Mouse (Mus musculus) skeletal muscle tissue, adult 2 months (tissue): ENCODE measurements at regions not wholly inside any gene's neighbourhood (a gene's known extent, or its start where the extent isn't known, plus 50 kb on each side); places are given as distances from the start of the nearest gene placed in this dataset.
A peak's percentile ranks its signal among the peaks of the same experiment; 100 is the strongest.

Source experiments
- DNase-seq: peaks from one replicate; pipeline ENCODE4 v3.0.0-alpha.2; 2012; ENCODE audit warnings: low read depth, low spot score

- DNase-seq = no peak
Measured at GRCm38 (mm10) chr12:25905614-25906013, 509.4 kb downstream of the Rnf144a start.

DNA sequence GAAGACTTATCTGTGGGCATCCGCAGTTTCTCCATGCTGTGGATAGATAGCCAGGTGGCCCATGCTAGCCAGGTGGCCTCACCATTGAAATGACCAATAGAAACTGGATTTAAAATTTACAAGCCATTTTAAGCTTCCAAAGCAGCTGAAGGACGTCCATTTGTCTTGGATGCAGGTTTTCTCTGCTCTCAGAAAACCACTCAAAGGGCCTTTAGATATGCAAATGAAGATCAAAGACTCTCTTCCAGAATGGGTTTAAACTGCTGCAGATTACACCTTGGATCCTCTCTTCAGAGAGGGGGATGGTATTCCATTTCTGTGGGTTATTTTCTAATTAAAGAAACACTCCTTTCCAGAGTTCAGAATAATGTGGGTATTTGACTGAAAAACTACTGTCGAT is 518.5 kb downstream of the Rnf144a start:
- DNase-seq = no peak

GRCm38 (mm10) chr12:25895691-25896090 is 519.4 kb downstream of the Rnf144a start:
- no peak for DNase-seq

DNA sequence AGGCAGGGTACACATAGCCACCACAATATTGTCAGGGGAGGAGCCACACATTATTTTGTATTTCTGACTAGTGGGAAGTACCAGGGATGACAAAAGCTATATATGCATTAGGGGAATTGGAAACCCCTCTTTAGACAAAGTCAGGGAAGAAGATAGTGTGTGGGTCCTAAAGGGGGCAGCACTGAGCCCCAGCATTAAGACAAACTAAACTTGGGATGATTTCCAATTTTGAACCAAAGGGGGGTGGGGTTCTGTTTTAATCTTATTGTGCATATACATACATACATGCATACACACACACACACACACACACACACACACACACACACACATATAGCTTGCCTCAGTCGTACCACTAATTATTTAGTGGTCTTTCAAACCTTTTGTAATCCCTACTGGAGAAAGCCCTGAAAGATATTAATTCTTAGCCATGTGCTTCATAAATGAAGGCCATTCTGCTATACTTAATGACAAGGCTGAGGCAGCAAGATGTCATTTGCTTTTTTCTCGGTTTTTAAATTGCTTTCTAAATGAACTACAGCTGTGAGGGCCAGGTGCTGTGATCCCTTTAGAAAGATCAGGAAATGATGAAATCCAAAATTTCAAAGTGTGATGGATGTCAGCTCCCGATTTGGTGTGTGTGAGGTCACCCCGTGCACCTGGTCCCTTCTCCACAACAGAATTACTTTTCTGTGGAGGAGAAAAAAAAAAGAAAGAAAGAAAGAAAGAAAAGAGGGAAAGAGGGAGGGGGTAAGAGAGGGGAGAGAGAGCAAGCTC is 523.5 kb downstream of the Rnf144a start:
- no peak for DNase-seq

GRCm38 (mm10) chr12:25890722-25891121 is 524.3 kb downstream of the Rnf144a start:
- DNase-seq = no peak

GRCm38 (mm10) chr12:25883771-25884171 is 531.3 kb downstream of the Rnf144a start:
- no peak for DNase-seq

GRCm38 (mm10) chr12:25871816-25872215 is 543.2 kb downstream of the Rnf144a start:
- no peak for DNase-seq

DNA sequence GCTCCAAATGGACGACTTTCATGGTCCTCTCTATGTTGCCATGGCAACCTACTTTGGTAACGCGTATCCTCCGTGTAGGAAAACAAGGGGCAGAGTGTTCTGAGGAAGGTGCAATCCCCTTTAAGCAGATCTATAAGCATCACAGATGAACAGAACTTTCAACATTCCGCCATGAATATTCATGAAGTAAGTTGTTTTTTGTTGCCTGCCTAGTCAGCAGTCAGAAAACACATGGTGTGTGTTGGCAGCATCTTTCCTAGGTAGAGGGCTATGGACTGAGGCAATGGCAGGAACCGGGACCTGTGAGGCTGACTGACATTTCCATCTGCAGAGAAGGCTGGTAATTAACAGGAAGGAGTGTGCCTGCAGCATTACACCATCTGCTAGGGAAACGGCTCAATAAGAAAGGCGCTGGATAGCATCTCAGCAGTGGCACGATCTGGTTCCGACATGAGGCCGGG is 544.0 kb downstream of the Rnf144a start:
- DNase-seq = no peak

GRCm38 (mm10) chr12:25869846-25870245 is 545.2 kb downstream of the Rnf144a start:
- DNase-seq = no peak

GRCm38 (mm10) chr12:25865063-25865462 is 550.0 kb downstream of the Rnf144a start:
- peak; percentile 20 for DNase-seq

- no peak for DNase-seq
Measured at GRCm38 (mm10) chr12:25864113-25864852, 550.8 kb downstream of the Rnf144a start.

DNA sequence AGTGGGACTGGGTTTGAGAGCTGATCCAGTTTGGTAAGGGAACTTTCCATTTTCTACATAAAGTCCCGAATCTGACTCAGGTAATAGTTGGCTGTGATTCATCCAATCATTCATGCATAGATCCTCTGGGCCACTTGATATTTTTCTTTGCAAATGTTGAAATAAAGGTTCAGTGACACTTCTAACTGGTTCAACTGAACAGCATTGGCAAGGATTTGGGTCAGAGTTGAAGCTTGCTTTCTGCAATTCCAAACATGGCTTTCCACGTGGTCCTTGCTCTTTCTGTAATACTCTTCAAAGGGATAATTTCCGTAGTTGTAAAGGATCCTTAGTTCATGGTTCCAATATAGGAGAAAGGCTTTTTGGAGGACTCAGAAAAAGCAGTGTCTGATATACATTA is 554.0 kb downstream of the Rnf144a start:
- no peak for DNase-seq

DNA sequence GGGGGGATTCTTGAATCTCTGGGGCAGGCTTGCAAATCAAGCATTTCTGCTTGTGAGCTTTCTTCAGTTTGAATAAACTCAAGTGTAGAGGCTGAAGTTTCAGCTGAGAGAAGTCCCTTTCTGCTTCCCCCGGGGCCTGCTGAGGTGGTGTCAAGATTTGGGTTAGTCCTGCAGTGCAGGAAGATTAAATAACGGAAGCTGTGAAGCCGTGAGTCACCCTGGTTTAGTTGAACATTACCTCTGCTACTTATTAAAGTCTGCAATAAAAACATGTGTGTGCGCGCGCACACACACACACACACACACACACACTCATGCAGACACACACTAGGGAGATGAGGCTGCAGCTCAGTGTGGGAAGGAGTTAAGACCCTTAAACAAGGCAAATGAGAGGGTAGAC is 556.7 kb downstream of the Rnf144a start:
- no peak for DNase-seq

- DNase-seq = no peak
Measured at GRCm38 (mm10) chr12:25830057-25830456, 585.0 kb downstream of the Rnf144a start.

DNA sequence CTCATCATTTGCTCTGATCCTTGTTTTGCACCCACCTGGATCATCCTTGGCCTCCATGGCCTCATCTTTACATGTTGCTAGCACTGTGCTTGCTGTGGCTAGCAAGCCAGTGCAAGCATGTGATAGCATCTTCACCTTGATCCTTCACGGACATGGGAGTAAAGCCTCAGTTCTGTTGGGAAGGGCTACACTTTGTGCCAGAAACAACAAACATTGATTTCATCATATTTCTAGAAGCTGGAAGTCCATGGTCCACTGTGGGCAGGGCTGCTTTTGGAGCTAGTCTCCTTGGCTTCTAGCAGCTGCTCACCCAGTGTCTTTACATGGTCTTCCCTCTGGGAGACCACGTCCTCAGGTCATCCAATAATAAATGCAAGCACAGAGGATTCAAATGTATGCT is 587.1 kb downstream of the Rnf144a start:
- DNase-seq = no peak

DNA sequence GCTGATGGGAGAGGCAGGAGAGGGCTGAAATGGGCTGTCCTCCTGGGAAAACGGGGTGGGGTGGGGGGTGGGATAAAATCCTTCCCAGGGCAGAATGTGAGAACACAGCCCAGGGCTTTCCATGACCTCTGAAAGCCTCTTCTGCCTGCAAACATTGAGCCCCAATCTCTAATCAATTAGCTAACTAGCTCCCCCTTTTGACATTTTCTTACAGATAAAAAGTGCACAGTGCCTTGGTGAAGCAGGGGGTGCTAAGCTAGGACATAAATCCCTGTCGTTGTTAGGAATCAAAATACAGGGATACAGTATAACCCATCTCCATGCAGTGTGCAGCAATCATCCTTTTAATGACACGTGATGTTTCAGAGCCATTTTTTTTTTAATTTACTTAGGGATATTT is 588.1 kb downstream of the Rnf144a start:
- DNase-seq = no peak

- DNase-seq = no peak
Measured at GRCm38 (mm10) chr12:25826451-25826850, 588.6 kb downstream of the Rnf144a start.

DNA sequence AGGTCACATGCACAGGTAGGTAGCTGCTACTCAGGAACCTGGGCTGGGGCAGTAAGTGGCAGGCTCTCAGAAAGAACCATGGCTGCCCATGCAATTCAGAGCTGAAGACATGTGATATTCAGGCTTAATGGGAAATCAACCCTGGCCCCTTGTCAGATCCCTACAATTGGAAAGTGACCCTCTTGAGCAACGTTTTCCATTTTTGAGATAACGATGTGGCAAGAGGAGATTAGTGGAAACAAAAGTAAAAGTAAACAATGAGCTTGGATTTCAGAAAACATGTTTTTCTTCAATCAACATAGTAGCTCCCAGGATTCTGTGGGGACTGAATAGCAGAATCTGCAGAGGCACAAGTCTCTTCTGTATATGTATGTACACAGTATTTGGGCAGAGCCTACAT is 598.8 kb downstream of the Rnf144a start:
- DNase-seq = no peak

DNA sequence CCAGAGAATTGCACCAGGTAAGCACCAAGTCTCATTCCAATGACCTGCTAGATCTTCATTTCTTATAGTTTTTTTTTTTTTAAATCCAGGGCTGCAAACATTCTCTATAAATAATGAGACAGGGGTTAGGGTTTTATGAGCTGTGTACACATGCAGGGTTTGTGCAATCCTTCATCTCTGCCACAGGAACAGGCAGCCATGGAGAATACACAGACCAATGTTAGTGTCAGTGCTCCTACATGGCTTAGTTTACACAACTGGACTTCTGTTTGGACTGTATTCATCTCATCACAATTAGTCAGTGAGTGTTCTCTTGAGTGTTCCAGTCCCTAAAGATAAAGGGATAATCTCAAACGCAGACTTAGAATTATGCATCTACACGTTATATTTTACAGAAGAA is 620.0 kb downstream of the Rnf144a start:
- DNase-seq = no peak

- DNase-seq = no peak
Measured at GRCm38 (mm10) chr12:25794571-25794970, 620.5 kb downstream of the Rnf144a start.

DNA sequence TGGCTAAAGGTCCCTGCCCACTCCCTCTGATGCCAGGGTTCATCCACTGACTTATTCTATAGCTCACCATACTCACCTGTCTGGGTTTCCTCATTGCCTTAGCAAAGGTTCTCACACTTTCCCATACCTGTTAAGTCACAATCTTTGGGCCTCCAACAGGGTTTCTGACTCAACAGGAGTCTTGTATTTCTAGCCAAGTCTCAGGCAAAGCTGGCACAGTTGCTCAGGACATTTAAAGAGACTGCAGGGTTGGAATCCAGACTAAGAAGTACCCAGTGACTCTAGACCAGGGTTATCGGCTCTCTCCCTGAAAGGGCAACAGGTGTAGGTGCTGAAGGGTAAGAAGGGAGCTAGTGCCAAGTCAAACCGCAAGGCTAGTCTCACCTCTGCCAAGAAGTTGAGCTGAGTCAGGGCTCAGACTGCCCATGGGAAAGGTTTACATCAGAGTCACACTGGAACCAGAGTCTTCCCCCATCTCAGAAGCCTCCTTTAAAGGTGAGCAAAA is 622.4 kb downstream of the Rnf144a start:
- DNase-seq = no peak

DNA sequence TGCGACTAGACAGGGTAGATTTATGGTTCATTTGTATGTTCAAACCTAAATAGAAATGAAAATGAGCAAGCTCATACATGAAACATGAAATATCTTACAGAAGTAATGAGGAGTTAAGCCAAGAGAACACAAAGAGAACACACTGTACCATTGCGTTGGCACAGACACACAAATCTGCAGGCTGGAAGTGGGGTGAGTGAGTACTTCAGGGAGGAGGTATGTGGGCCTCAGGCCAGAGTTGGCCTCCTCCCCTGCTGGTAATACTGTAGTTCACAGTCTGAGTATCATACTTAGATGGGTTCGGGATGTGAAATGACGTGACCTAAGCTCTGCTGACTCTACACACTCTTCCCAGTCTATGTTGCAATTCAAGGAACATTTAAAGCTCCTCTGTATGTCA is 624.1 kb downstream of the Rnf144a start:
- no peak for DNase-seq
